16 mouse cellular contexts compared by ENCODE assay signal in the genomic region with DNA sequence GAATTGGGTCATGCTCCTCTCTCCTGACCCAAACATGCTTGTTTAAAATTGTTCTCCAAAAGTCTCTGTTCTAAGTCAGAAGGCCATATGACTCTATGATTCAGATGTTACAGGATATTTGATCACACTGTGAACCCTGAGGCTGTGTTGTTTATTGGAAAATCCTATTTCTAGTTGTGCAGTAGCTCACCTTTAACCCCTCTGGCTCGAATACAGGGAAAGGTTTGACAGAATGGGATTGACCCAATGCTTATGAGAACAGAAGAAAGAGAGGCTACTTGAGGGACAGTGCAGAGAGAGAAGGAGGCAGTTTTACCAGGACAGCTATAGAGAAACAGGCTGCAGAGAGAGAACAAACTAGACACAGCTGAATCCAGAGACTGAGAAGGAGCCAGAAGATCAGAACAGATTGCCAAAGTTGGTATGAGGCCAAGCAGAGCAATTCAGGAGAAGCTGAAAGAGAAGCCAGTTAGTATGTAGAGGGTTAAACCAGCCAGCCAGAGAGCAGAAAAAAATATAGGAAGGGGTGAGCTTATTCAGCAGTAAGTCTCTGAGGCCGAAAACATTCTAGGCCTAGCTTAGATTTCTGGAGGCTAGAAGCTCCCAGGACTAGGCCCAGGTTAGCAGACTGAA. TPM values are rescaled to one million over a fixed set of nuclear protein-coding genes. Genes with fewer than 3 reads are reported as not detected.
DNase-seq lines count a peak whose midpoint lies in the region; ATAC-seq and TF ChIP-seq lines count a peak whose summit lies in the region.
"Had no signal": no experiment of that assay in that cellular context is flagged by ENCODE, and none has a peak within 500 bp of the region (broad histone marks: within the 10 kb centered on the region; RNA-seq: fewer than 3 reads in every experiment).

No protein-coding gene starts in this region.

- peak; percentile 64; the same call in 1 of the 2 replicates for ATAC-seq in forebrain, embryonic 14.5 days
- ATAC-seq in lung, postnatal 0 days, result peak; percentile 19
- ATAC-seq in midbrain, embryonic 13.5 days, result no peak
- ATAC-seq: CD4-positive, CD25-positive, alpha-beta regulatory T cell, adult 4 months had no signal

- no peak overlapping the region for H3K27ac ChIP-seq in forebrain, embryonic 14.5 days (ENCODE audit: low read depth, low read length)
- no peak overlapping the region for H3K27ac ChIP-seq in forebrain, embryonic 10.5 days
- H3K27ac ChIP-seq in layer of hippocampus, adult 2 months, result peak overlapping the region; percentile 74
- H3K27ac ChIP-seq in lung, postnatal 0 days (ENCODE audit: low read length), result no peak overlapping the region; the same call in 1 of the 2 replicates
- H3K27ac ChIP-seq in midbrain, embryonic 13.5 days, result no peak overlapping the region
- H3K27ac ChIP-seq: embryonic facial prominence, embryonic 12.5 days; kidney, postnatal 0 days; macrophage had no signal

- H3K9me3 ChIP-seq in forebrain, embryonic 14.5 days (replicated peaks; ENCODE audit: control insufficient read depth, low read length), result no peaks in the 10 kb centered on the region
- H3K9me3 ChIP-seq in forebrain, embryonic 10.5 days, result no peaks in the 10 kb centered on the region
- no peaks in the 10 kb centered on the region for H3K9me3 ChIP-seq in lung, postnatal 0 days (ENCODE audit: low read length)
- no peaks in the 10 kb centered on the region for H3K9me3 ChIP-seq in midbrain, embryonic 13.5 days
- H3K9me3 ChIP-seq: embryonic facial prominence, embryonic 12.5 days had no signal

- no peak overlapping the region for H3K9ac ChIP-seq in forebrain, embryonic 14.5 days (ENCODE audit: low read length)
- H3K9ac ChIP-seq in lung, postnatal 0 days (replicated peaks; ENCODE audit: low read depth), result no peak overlapping the region
- no peak overlapping the region for H3K9ac ChIP-seq in midbrain, embryonic 13.5 days (replicated peaks)
- H3K9ac ChIP-seq: embryonic facial prominence, embryonic 12.5 days had no signal

- no peak overlapping the region for H3K4me2 ChIP-seq in forebrain, embryonic 14.5 days (ENCODE audit: low read length)
- H3K4me2 ChIP-seq in lung, postnatal 0 days (replicated peaks; ENCODE audit: low read depth, low read length), result no peak overlapping the region
- no peak overlapping the region for H3K4me2 ChIP-seq in midbrain, embryonic 13.5 days (replicated peaks)
- H3K4me2 ChIP-seq: embryonic facial prominence, embryonic 12.5 days had no signal

- TF ChIP-seq CTCF in layer of hippocampus, adult 2 months (conservative IDR thresholded peaks at IDR 0.05), result no peak
- no peak for TF ChIP-seq CTCF in lung, postnatal 0 days (IDR thresholded peaks at IDR 0.05)

- H3K36me3 ChIP-seq in forebrain, embryonic 14.5 days (ENCODE audit: control insufficient read depth, insufficient read depth, low read length), result no peaks in the 10 kb centered on the region
- H3K36me3 ChIP-seq in forebrain, embryonic 10.5 days (replicated peaks), result no peaks in the 10 kb centered on the region
- H3K36me3 ChIP-seq in lung, postnatal 0 days (ENCODE audit: insufficient read depth, low read length), result no peaks in the 10 kb centered on the region
- H3K36me3 ChIP-seq in midbrain, embryonic 13.5 days, result no peaks in the 10 kb centered on the region
- H3K36me3 ChIP-seq: embryonic facial prominence, embryonic 12.5 days had no signal

- 50% methylated on average over 2 of the region's 2 CpGs for WGBS in forebrain, embryonic 14.5 days
- 69% methylated on average over 2 of the region's 2 CpGs for WGBS in forebrain, embryonic 10.5 days
- WGBS in lung, postnatal 0 days, result 24% methylated on average over 2 of the region's 2 CpGs
- WGBS in midbrain, embryonic 13.5 days, result 50% methylated on average over 2 of the region's 2 CpGs

- 0 out of 2 replicates have a peak, but pooled peaks have one; percentile 13 for TF ChIP-seq EP300 in lung, postnatal 0 days (IDR thresholded peaks at IDR 0.05)

- H3K27me3 ChIP-seq in forebrain, embryonic 14.5 days (replicated peaks; ENCODE audit: control insufficient read depth, insufficient read depth, low read length), result no peaks in the 10 kb centered on the region
- H3K27me3 ChIP-seq in forebrain, embryonic 10.5 days (ENCODE audit: poor library complexity, severe bottlenecking), result no peaks in the 10 kb centered on the region
- H3K27me3 ChIP-seq in lung, postnatal 0 days (replicated peaks; ENCODE audit: insufficient read depth, low read length), result no peaks in the 10 kb centered on the region
- H3K27me3 ChIP-seq in midbrain, embryonic 13.5 days, result no peaks in the 10 kb centered on the region
- H3K27me3 ChIP-seq: embryonic facial prominence, embryonic 12.5 days had no signal

- H3K4me1 ChIP-seq in forebrain, embryonic 14.5 days (ENCODE audit: control insufficient read depth, insufficient read depth, low read length), result no peaks in the 10 kb centered on the region
- peaks cover 18% of the 10 kb centered on the region for H3K4me1 ChIP-seq in forebrain, embryonic 10.5 days
- H3K4me1 ChIP-seq in lung, postnatal 0 days (ENCODE audit: insufficient read depth, low read depth, low read length), result no peaks in the 10 kb centered on the region
- peaks cover 6% of the 10 kb centered on the region for H3K4me1 ChIP-seq in midbrain, embryonic 13.5 days (replicated peaks)
- H3K4me1 ChIP-seq: embryonic facial prominence, embryonic 12.5 days had no signal

- no peak overlapping the region for H3K4me3 ChIP-seq in forebrain, embryonic 14.5 days (ENCODE audit: low read depth, low read length)
- no peak overlapping the region for H3K4me3 ChIP-seq in forebrain, embryonic 10.5 days
- H3K4me3 ChIP-seq in layer of hippocampus, adult 2 months, result no peak overlapping the region
- H3K4me3 ChIP-seq in lung, postnatal 0 days (ENCODE audit: low read depth, low read length), result no peak overlapping the region
- no peak overlapping the region for H3K4me3 ChIP-seq in midbrain, embryonic 13.5 days (replicated peaks)
- H3K4me3 ChIP-seq: embryonic facial prominence, embryonic 12.5 days; myocyte had no signal

- peak; percentile 25 for DNase-seq in forebrain, embryonic 14.5 days (ENCODE audit: low spot score)
- DNase-seq in forebrain, embryonic 10.5 days (ENCODE audit: extremely low spot score, low spot score), result no peak
- no peak for DNase-seq in layer of hippocampus, adult 2 months (ENCODE audit: low spot score in 2 of 2)
- DNase-seq in layer of hippocampus, postnatal 36 days, result no peak
- peak; percentile 24 for DNase-seq in brain, adult 2 months (ENCODE audit: low read depth, low spot score)
- DNase-seq in lung, postnatal 0 days (ENCODE audit: low spot score), result peak; percentile 6
- DNase-seq in thymus, postnatal 0 days (ENCODE audit: low spot score), result no peak
- DNase-seq: gastrocnemius, postnatal 36 days; heart, postnatal 14 days; thymus, postnatal 25 days had no signal

RNA-seq across cellular contexts. Expression of gene Fundc1, which starts 27.1 kb away (rescaled TPM):
- polyA plus RNA-seq in forebrain, embryonic 14.5 days (2014; fragmentation: Nextera tagmentation; extraction: Ambion mirVana), result 80.2 and 80.6 TPM in 2 replicates
- polyA plus RNA-seq in forebrain, embryonic 10.5 days (2016; fragmentation: Nextera tagmentation; extraction: Ambion mirVana), result 36.1 and 39.6 TPM in 2 replicates
- 10 to 100 TPM; 44.7 to 45.6 TPM for total RNA-seq in layer of hippocampus, adult 2 months (2021)
- total RNA-seq in layer of hippocampus, postnatal 36 days (2021), result 10 to 100 TPM; 42.4 to 49.9 TPM
- polyA plus RNA-seq in lung, postnatal 0 days (2015; fragmentation: Nextera tagmentation; extraction: Ambion mirVana), result 50.5 and 56.0 TPM in 2 replicates
- polyA plus RNA-seq in thymus, postnatal 0 days (2015; fragmentation: Nextera tagmentation; extraction: Ambion mirVana), result 70.9 and 72.2 TPM in 2 replicates
- 66.3 and 73.8 TPM in 2 replicates for polyA plus RNA-seq in midbrain, embryonic 13.5 days (2015; fragmentation: Nextera tagmentation; extraction: Ambion mirVana)

Comparison
In these comparisons a context has a peak if more than half of its experiments do, and no peak if none do; other contexts are left out.
1. DNase-seq: peak in forebrain, embryonic 14.5 days (single experiment), brain, adult 2 months (single experiment) and lung, postnatal 0 days (single experiment); none in forebrain, embryonic 10.5 days (single experiment), layer of hippocampus, adult 2 months (0 of 2), layer of hippocampus, postnatal 36 days (0 of 2) and thymus, postnatal 0 days (single experiment).